Mouse (Mus musculus) heart, adult 2 months (tissue): ENCODE results near the gene Fam160b1.

Experiments
- CTCF ChIP-seq: fragments of 200-600 bp; IDR thresholded peaks from 2 replicates; pipeline ENCODE4 v1.8.1; 2022; ENCODE audit warnings: antibody characterized with exemption, mild to moderate bottlenecking, moderate library complexity
- EP300 ChIP-seq: fragments of 200-500 bp; IDR thresholded peaks from 2 replicates; pipeline ENCODE4 v1.6.1; 2011; ENCODE audit warnings: low read depth, low read length, control low read depth; ENCODE audit not compliant: insufficient read depth
- POLR2A ChIP-seq: fragments of 200-500 bp; IDR thresholded peaks from 2 replicates; pipeline ENCODE4 v1.6.1; 2011; ENCODE audit warnings: mild to moderate bottlenecking, low read depth, low read length, control low read depth; ENCODE audit not compliant: insufficient read depth

DNA sequence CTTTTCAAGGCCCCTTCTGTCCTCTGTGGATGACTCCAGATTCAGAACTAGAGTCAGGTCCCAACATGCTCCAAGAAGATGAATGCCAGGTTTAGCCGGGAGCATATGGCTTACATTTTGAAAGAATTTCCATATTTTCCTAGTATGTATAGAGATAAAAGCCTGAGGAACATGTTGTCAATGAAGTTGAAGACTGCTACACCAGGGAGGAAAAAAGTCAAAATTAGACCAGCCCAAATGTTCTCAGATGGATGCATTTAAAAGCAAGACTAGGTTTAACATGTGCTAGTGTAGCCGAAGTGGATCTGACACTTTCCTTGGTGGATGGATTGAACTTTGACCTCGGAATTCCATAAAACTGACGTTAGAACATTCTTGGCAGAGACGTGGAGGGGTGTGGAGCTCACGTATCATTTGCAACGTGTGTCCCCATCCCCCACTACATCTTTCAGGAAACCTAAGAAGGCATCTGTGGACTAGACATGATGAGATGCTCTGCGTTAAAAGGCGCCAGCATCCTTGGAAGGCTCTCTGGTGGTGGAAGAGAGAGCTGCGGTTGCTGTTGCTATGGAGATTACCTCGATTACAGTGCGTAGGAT lies 8.0 kb upstream of the Fam160b1 start:
- TF ChIP-seq CTCF = no peak
- no peak for TF ChIP-seq POLR2A
- no peak for TF ChIP-seq EP300
